Mouse (Mus musculus) neural tube, embryonic 12.5 days (tissue): ENCODE results near the gene Nfatc2. TPM values are rescaled to one million over a fixed set of nuclear protein-coding genes. Genes with fewer than 3 reads are reported as not detected.

Experiments
- ATAC-seq: fragments of 200-750 bp; cut with Nextera tagmentation; 2 replicates; pipeline ENCODE4 v1.8.0; 2017; ENCODE audit warnings: low read depth, mild to moderate bottlenecking, moderate TSS enrichment, moderate library complexity; ENCODE audit not compliant: low FRiP score
- H3K27ac ChIP-seq: fragments of 300-500 bp; sonication (generic); 2 replicates; pipeline ENCODE4 v1.5.1; 2016
- H3K27me3 ChIP-seq: fragments of 300-500 bp; sonication (generic); replicated peaks from 2 replicates; pipeline ENCODE4 v1.6.1; 2016; ENCODE audit warnings: mild to moderate bottlenecking
- H3K36me3 ChIP-seq: fragments of 300-500 bp; sonication (generic); 2 replicates; pipeline ENCODE4 v1.6.1; 2016; ENCODE audit warnings: mild to moderate bottlenecking
- H3K4me1 ChIP-seq: fragments of 300-500 bp; sonication (generic); 2 replicates; pipeline ENCODE4 v1.6.1; 2016
- H3K4me2 ChIP-seq: fragments of 300-500 bp; sonication (generic); replicated peaks from 2 replicates; pipeline ENCODE4 v1.6.1; 2016; ENCODE audit warnings: mild to moderate bottlenecking
- H3K4me3 ChIP-seq: fragments of 300-500 bp; sonication (generic); 2 replicates; pipeline ENCODE4 v1.5.1; 2016
- H3K9ac ChIP-seq: fragments of 300-500 bp; sonication (generic); 2 replicates; pipeline ENCODE4 v1.6.1; 2016; ENCODE audit warnings: mild to moderate bottlenecking
- H3K9me3 ChIP-seq: fragments of 300-500 bp; sonication (generic); 2 replicates; pipeline ENCODE4 v1.6.1; 2016; ENCODE audit warnings: mild to moderate bottlenecking
- WGBS: fragments of 180-500 bp; shearing (Covaris S2); methylation state at CpG from one replicate; pipeline ENCODE4 v1.1.7; 2016; 5-methylcytosine and 5-hydroxymethylcytosine counted together
- polyA plus RNA-seq: library from polyadenylated mRNA; unstranded; fragments of >200 nt; fragmentation: Nextera tagmentation; extraction: Ambion mirVana; gene quantifications from 2 replicates; pipeline ENCODE4 v1.2.1, GENCODE M21; 2016

Nfatc2 gene
- polyA plus RNA-seq, 1 experiment from 2014 or later, result 1.5 TPM

DNA sequence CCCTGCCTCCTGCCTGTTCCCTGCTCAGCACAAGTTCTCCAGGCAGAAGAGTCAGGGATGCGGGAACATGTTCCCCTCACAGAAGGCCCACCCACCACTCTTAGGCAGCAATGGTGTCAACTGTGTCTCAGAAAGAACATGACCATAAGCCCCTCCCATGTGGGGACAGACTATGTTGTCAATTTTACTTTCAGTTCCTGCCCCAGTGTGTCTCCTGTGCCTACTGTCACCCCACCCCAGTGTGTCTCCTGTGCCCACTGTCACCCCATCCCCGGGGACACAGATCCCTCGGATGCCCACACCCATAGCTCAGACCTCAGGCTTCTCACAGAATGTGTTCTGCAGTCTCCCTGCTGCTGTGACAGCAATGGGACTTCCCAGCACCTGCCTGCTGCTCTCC is 79.2 kb downstream of the Nfatc2 start:
- WGBS, result 81% methylated on average over 3 of the region's 3 CpGs
- Histone ChIP-seq H3K9me3 (no peaks in the 10 kb centered on the region), H3K4me1 (peaks cover 22% of the 10 kb centered on the region), H3K36me3 (no peaks in the 10 kb centered on the region), H3K4me3 (no peak overlapping the region), H3K27ac (no peak overlapping the region), H3K9ac (no peak overlapping the region), H3K4me2 (no peak overlapping the region), H3K27me3 (peaks cover 7% of the 10 kb centered on the region; the same call in 1 of the 2 replicates)
- ATAC-seq, result no peak

DNA sequence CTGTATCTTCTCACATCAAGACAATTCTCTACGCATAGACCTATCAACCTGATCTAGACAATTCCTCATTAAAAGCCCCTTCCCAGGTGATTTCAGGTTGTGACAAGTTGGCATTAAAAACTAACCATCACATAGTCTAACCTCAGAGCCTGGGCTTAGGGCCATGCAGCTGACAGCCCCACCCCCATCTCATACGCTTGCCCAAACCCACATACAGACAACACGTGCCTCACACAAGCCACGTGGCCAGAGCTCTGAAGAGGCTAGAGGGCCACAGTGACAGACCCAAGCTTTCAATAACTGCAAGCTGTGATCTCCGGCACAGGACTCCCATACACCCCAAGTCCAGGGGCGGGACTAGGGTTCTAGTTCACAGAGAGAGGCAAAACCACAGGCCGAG is 80.7 kb downstream of the Nfatc2 start:
- H3K4me2 ChIP-seq, result no peak overlapping the region
- peaks cover 18% of the 10 kb centered on the region for H3K4me1 ChIP-seq
- 94% methylated on average over 7 of the region's 7 CpGs for WGBS
- H3K27ac ChIP-seq, result no peak overlapping the region
- H3K4me3 ChIP-seq, result no peak overlapping the region
- peaks cover 7% of the 10 kb centered on the region; the same call in 1 of the 2 replicates for H3K27me3 ChIP-seq
- no peak overlapping the region for H3K9ac ChIP-seq
- no peaks in the 10 kb centered on the region for H3K36me3 ChIP-seq
- no peaks in the 10 kb centered on the region for H3K9me3 ChIP-seq
- ATAC-seq, result no peak

DNA sequence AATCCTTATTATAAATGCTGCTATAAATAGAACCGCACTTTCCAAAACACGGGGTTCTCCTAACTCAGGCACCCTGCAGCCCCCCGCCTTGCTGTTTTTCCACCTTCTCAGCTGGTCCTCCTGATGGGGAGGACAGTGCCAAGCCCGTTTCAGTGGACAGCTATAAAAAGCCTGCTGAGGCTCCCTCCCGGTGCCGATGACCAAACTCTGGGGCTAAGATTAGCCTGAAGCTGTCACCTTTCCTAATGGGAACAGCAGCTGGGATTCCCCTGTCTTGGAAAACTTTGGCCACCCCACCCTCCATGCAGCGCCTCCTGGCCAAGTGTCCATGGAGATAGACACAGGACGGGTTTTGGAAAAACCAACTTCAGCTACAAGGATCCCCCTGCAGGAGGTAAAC is 81.9 kb downstream of the Nfatc2 start:
- WGBS, result 72% methylated on average over 8 of the region's 8 CpGs
- Histone ChIP-seq H3K36me3 (no peaks in the 10 kb centered on the region), H3K9ac (no peak overlapping the region), H3K27ac (no peak overlapping the region), H3K9me3 (no peaks in the 10 kb centered on the region), H3K4me2 (no peak overlapping the region), H3K4me1 (peaks cover 7% of the 10 kb centered on the region), H3K27me3 (no peaks in the 10 kb centered on the region), H3K4me3 (no peak overlapping the region)
- no peak for ATAC-seq

DNA sequence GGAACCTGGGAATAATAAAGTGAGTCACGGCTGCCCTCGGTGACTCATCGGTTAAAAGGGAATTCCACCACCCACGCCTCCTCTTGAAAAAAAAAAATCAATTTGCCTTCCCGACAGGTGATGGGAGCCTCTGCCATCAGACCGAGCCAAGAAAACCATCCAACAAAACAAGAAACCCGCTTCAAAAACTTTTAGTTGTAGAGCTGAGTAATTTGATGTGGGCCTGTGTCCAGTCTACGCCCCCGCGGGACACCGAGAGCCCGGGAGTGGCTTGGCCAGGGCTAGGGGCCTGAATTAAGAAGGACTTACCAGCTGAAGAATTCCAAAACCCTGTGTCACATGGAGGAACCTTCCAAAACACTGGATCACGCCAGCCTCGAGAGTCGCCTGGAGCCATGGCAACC is 83.2 kb downstream of the Nfatc2 start:
- Histone ChIP-seq H3K36me3 (no peaks in the 10 kb centered on the region), H3K27me3 (no peaks in the 10 kb centered on the region), H3K4me2 (no peak overlapping the region), H3K9ac (no peak overlapping the region), H3K4me3 (no peak overlapping the region), H3K9me3 (no peaks in the 10 kb centered on the region), H3K4me1 (0 out of 2 replicates have a peak, but pooled peaks cover 4% of the 10 kb centered on the region), H3K27ac (no peak overlapping the region)
- no peak for ATAC-seq
- 85% methylated on average over 15 of the region's 15 CpGs for WGBS

DNA sequence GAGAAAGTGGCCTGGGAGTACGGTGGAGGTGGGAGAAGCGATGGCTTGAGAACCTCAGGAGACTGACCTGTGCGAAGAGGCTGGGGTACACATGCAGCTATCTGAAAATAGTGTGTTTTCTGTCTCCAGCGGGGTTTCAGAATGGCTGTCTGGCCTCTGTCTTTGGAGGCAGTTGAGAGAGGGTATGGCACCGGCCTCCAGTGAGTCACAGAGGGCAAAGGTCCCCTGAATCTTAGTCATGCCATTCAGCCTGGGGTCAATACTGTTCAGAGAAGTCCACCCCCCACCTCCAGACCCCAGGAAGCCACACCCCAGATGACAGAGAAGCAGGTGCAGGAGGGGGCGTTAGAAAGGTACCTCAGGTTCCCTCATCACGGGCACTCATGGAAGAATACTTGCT is 83.7 kb downstream of the Nfatc2 start:
- H3K36me3 ChIP-seq, result no peaks in the 10 kb centered on the region
- ATAC-seq, result no peak
- H3K27me3 ChIP-seq, result no peaks in the 10 kb centered on the region
- H3K4me2 ChIP-seq, result no peak overlapping the region
- no peak overlapping the region for H3K27ac ChIP-seq
- no peaks in the 10 kb centered on the region for H3K4me1 ChIP-seq
- H3K4me3 ChIP-seq, result no peak overlapping the region
- 80% methylated on average over 7 of the region's 7 CpGs for WGBS
- H3K9ac ChIP-seq, result no peak overlapping the region
- no peaks in the 10 kb centered on the region for H3K9me3 ChIP-seq

DNA sequence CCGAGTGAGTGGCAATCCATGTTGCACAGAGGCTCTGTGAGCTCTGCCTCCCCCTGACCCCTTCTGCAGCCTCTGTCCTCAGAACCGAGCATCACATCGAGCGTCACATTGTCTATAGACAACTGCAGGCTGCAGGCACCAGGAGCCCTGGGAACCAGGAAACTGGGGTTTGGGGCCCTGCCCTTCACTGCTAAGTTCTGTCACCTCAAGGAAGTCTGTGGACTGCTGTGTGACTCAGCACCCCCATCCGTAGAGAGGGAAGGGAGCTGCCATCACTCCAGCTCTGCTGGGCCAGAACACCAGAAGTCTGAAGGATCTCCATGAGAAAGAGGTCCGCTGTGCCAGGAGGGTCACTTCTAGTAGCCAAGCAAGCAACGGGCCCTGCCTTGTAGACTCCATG is 84.7 kb downstream of the Nfatc2 start:
- H3K9ac ChIP-seq, result 0 out of 2 replicates have a peak overlapping the region, but pooled peaks have one; percentile 21
- H3K36me3 ChIP-seq, result no peaks in the 10 kb centered on the region
- H3K9me3 ChIP-seq, result no peaks in the 10 kb centered on the region
- H3K27me3 ChIP-seq, result no peaks in the 10 kb centered on the region
- no peak overlapping the region for H3K27ac ChIP-seq
- no peak overlapping the region for H3K4me2 ChIP-seq
- ATAC-seq, result no peak
- no peak overlapping the region for H3K4me3 ChIP-seq
- 81% methylated on average over 7 of the region's 7 CpGs for WGBS
- no peaks in the 10 kb centered on the region for H3K4me1 ChIP-seq

DNA sequence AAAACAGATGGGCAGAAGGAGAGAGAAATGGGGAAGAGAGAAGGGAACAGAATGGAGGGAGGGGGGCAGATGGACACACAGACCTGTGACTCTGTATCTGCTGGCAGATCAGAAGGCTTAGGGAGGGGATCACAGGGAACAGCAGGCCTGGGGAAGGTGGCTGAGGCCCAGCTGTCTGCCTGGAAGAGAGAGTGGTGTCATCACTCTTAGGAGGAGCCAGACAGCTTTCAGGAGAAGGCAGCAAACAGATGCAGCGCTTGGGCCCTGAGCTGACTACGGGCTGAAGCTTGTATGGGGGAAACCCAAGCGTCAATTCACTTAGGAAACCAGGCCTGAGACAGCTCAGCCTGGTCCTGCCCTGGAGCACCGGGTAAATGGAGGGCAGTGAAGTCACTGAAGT is 86.0 kb downstream of the Nfatc2 start:
- 83% methylated on average over 4 of the region's 4 CpGs for WGBS
- no peak for ATAC-seq

DNA sequence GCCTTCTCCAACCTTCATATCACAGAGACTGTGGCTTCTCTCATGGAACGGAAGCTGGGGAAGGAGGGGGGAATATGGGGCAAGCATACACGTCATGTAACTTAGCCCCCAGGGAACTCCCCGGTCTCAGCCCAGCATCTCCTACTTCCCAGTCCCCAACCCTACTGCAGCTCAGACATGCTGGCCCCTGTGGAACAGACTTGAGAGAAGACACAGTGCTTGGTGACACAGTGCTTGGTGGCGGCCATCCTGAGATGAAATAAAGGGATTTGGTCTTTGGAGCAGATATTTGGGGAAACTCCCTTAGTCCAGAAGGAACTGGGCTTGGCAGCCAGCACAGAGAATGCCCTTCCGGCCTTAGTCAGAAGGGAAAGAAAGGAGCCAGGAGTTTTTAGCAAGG is 87.3 kb downstream of the Nfatc2 start:
- WGBS, result 88% methylated on average over 5 of the region's 5 CpGs
- Histone ChIP-seq H3K27ac (no peak overlapping the region), H3K27me3 (no peaks in the 10 kb centered on the region), H3K4me3 (no peak overlapping the region), H3K4me2 (no peak overlapping the region), H3K4me1 (no peaks in the 10 kb centered on the region), H3K9me3 (no peaks in the 10 kb centered on the region), H3K36me3 (no peaks in the 10 kb centered on the region), H3K9ac (no peak overlapping the region)
- no peak for ATAC-seq

More for the DNA sequence above, 86.0 kb downstream of the Nfatc2 start:
- Histone ChIP-seq H3K4me3 (no peak overlapping the region), H3K27me3 (no peaks in the 10 kb centered on the region), H3K4me2 (no peak overlapping the region), H3K27ac (no peak overlapping the region), H3K36me3 (no peaks in the 10 kb centered on the region), H3K9ac (no peak overlapping the region), H3K4me1 (no peaks in the 10 kb centered on the region), H3K9me3 (no peaks in the 10 kb centered on the region)

DNA sequence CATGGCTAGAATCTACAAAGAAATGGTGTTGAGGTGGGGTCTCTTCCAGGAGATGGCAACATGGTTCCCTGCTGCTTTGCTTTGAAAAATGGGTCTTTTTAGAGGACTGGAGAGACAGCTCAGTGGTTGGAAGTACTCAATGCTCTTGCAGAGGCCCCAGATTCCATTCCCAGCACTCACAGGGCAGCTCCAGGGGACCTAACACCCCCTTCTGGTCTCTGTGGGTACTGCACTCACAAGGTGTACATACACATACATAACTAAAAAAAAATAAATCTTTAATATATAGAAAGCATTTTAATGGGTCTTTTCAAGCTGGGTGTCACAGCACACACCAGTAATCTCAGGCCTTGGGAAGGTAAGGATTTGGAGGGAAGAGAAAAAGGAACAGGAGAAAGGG is 89.9 kb downstream of the Nfatc2 start:
- H3K4me1 ChIP-seq, result no peaks in the 10 kb centered on the region
- H3K9me3 ChIP-seq, result no peaks in the 10 kb centered on the region
- no peak for ATAC-seq
- H3K9ac ChIP-seq, result no peak overlapping the region
- no peak overlapping the region for H3K4me2 ChIP-seq
- H3K27ac ChIP-seq, result no peak overlapping the region
- no peak overlapping the region for H3K4me3 ChIP-seq
- H3K27me3 ChIP-seq, result no peaks in the 10 kb centered on the region
- no peaks in the 10 kb centered on the region for H3K36me3 ChIP-seq

DNA sequence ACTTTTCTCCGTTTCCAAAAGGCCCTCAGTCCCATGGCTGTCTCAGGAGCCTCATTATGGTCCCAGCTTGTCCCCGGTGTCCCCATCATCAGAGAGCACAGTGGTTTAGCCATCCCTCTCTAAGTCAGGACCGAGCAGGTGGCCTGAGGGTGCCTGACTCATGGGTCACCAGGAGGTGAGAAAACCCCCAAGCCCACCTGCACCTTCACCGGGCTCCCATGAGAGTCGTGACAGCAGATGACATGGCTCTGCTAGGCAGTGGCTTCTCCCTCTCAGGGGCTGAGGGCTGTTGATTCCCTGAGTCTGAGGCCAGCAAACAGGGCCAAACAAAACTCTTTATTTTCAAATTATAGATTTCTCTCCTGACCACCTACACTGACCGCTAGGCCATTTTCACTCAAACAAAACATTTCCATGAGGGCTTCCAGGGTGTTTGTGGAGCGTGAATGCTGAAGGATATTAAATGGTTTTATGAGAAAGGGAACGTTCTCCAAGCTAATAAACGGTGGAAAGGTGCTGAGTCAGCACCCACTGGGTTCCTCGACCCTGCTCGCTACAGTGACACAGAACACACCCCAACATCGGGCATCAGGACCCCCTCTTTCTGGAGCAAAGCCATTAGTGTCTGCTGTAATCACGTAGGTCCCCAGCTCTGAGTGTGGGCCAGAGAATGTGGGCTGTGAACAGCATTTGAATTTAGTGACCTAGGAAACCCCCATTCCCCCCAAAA is 92.8 kb downstream of the Nfatc2 start:
- H3K36me3 ChIP-seq, result no peaks in the 10 kb centered on the region
- no peak overlapping the region for H3K4me3 ChIP-seq
- H3K27ac ChIP-seq, result no peak overlapping the region
- no peaks in the 10 kb centered on the region for H3K9me3 ChIP-seq
- H3K9ac ChIP-seq, result no peak overlapping the region
- no peaks in the 10 kb centered on the region for H3K27me3 ChIP-seq
- ATAC-seq, result no peak
- no peak overlapping the region for H3K4me2 ChIP-seq
- 82% methylated on average over 13 of the region's 13 CpGs for WGBS
- no peaks in the 10 kb centered on the region; the same call in 1 of the 2 replicates for H3K4me1 ChIP-seq

DNA sequence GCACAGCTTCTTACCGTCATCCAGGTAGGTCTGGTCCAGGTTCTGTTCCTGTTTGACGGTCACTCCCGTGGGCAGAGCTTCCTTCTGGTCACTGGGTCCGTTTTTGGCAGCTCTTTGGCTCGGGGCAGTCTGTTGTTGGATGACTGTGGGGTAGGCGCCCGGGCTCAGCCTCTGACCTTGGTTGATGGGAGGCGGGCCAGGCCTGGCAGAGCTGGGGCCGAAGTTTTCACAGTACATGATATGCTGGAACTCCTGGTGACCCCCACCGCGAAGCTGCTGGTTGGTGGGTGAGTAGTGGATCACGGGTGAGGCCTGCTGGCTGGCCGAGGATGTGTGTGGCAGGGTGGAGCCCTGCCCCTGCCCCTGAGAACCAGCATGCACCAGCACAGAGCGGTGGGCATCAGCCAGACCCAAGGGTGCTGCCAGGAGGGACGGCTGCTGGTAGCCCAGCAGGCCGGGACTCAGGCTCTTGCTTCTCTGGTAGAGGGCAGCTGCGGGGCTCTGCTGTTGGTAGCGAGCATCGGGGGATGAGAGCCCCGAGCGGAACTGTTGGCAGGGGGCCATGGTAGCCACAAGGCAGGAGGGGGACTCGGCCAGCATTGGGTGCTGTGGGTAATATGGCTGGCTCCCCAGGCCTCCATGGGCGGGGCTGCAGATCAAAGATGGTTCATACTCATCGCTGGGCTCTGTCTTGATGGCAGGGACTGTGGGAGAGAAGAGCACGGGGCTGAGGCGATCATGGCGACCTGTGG is 96.8 kb downstream of the Nfatc2 start:
- Histone ChIP-seq H3K36me3 (no peaks in the 10 kb centered on the region), H3K27ac (no peak overlapping the region), H3K9ac (no peak overlapping the region), H3K4me3 (no peak overlapping the region), H3K4me1 (no peaks in the 10 kb centered on the region; the same call in 1 of the 2 replicates), H3K27me3 (no peaks in the 10 kb centered on the region), H3K9me3 (no peaks in the 10 kb centered on the region), H3K4me2 (no peak overlapping the region)
- WGBS, result 89% methylated on average over 27 of the region's 27 CpGs
- no peak for ATAC-seq

DNA sequence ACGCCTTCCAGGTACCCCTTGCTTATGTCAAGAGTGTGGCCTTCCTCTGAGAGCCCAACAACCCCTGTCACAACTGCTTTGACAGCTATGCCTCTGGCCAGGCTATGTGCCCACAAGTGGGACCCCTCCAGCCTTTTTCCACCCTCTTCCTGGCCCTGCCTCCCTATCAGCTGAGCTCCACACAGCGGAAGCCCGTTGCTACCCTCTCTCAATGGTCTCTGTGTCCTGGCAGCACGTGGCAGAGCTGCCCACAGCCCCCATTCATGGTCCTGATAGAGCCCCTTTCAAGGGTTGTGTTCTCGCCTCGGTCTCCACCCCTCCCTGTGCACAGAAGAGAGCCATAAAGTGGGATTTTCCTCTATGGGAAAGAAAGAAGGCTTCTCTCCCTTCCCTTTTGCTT is 97.7 kb downstream of the Nfatc2 start:
- Histone ChIP-seq H3K27ac (no peak overlapping the region), H3K4me3 (no peak overlapping the region), H3K9ac (no peak overlapping the region), H3K36me3 (no peaks in the 10 kb centered on the region), H3K4me1 (no peaks in the 10 kb centered on the region; the same call in 1 of the 2 replicates), H3K9me3 (no peaks in the 10 kb centered on the region), H3K27me3 (no peaks in the 10 kb centered on the region), H3K4me2 (no peak overlapping the region)
- no peak for ATAC-seq
- WGBS, result 60% methylated on average over 6 of the region's 6 CpGs
